44 mouse cellular contexts compared by ENCODE assay signal in the genomic region with DNA sequence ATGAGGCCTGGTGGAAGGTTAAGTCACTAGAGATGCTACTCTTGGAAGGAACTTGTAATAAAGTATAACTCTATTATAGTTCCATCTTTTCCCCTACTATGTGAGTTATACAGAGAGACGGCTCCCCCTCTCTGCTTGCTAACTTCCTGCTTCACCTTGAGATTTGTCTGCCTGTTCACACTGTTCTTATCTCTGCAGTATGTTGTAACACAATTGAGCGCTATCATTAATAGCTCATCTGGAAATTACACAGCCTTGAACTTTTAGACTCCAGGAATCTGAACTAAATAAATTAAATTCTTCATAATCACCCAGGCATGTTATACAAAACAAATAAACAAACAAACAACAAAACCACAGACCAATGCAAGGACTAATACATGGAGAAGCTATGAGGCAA. TPM values are rescaled to one million over a fixed set of nuclear protein-coding genes. Genes with fewer than 3 reads are reported as not detected.
"Had no signal": no experiment of that assay in that cellular context is flagged by ENCODE, and none has a peak within 500 bp of the region (broad histone marks: within the 10 kb centered on the region; RNA-seq: fewer than 3 reads in every experiment).

No protein-coding gene starts in this region.

- DNase-seq: left cerebral cortex, postnatal 4 days; liver; liver, embryonic 13.5 days; liver, postnatal 0 days; lung, adult 18-20 months; lung, adult 2 months; lung, embryonic 14.5 days; lung, postnatal 10 days; lung, postnatal 14 days; lung, postnatal 4 days; midbrain, embryonic 14.5 days had no signal

- H3K4me3 ChIP-seq: left cerebral cortex, adult 2 months; limb, embryonic 10.5 days; limb, embryonic 12.5 days; limb, embryonic 13.5 days; limb, embryonic 15.5 days; liver, embryonic 13.5 days; liver, embryonic 15.5 days; lung, embryonic 15.5 days; megakaryocyte, embryonic 14.5 days; midbrain, embryonic 10.5 days; midbrain, embryonic 12.5 days; midbrain, embryonic 13.5 days; midbrain, embryonic 15.5 days; myocyte; neural tube, embryonic 12.5 days had no signal

- H3K27me3 ChIP-seq: limb, embryonic 12.5 days; limb, embryonic 13.5 days; limb, embryonic 15.5 days; liver, embryonic 15.5 days; lung, embryonic 15.5 days; megakaryocyte, embryonic 14.5 days; midbrain, embryonic 12.5 days; midbrain, embryonic 13.5 days; midbrain, embryonic 15.5 days; neural tube, embryonic 12.5 days had no signal

- ATAC-seq: liver, postnatal 0 days; lung, postnatal 0 days; midbrain, embryonic 13.5 days; midbrain, embryonic 15.5 days; midbrain, embryonic 16.5 days had no signal

- H3K36me3 ChIP-seq: limb, embryonic 10.5 days; limb, embryonic 12.5 days; limb, embryonic 13.5 days; limb, embryonic 15.5 days; liver, embryonic 13.5 days; liver, embryonic 15.5 days; lung, embryonic 15.5 days; midbrain, embryonic 10.5 days; midbrain, embryonic 12.5 days; midbrain, embryonic 13.5 days; midbrain, embryonic 15.5 days; neural tube, embryonic 12.5 days had no signal

- H3K9me3 ChIP-seq: limb, embryonic 10.5 days; limb, embryonic 12.5 days; limb, embryonic 13.5 days; limb, embryonic 15.5 days; liver, embryonic 13.5 days; liver, embryonic 15.5 days; lung, embryonic 15.5 days; megakaryocyte, embryonic 14.5 days; midbrain, embryonic 10.5 days; midbrain, embryonic 12.5 days; midbrain, embryonic 13.5 days; midbrain, embryonic 15.5 days; neural tube, embryonic 12.5 days had no signal

- H3K27ac ChIP-seq: left cerebral cortex, adult 2 months; limb, embryonic 10.5 days; limb, embryonic 12.5 days; limb, embryonic 13.5 days; limb, embryonic 15.5 days; liver, embryonic 13.5 days; liver, embryonic 14.5 days; liver, embryonic 15.5 days; lung, embryonic 15.5 days; macrophage; midbrain, embryonic 10.5 days; midbrain, embryonic 12.5 days; midbrain, embryonic 13.5 days; midbrain, embryonic 15.5 days; neural tube, embryonic 12.5 days had no signal

- H3K4me2 ChIP-seq: limb, embryonic 12.5 days; limb, embryonic 13.5 days; limb, embryonic 15.5 days; liver, embryonic 11.5 days; liver, embryonic 13.5 days; liver, embryonic 15.5 days; lung, embryonic 14.5 days; lung, embryonic 15.5 days; midbrain, embryonic 11.5 days; midbrain, embryonic 12.5 days; midbrain, embryonic 13.5 days; midbrain, embryonic 15.5 days; neural tube, embryonic 12.5 days had no signal

- H3K9ac ChIP-seq: limb, embryonic 12.5 days; limb, embryonic 13.5 days; limb, embryonic 15.5 days; liver, embryonic 13.5 days; liver, embryonic 14.5 days; liver, embryonic 15.5 days; liver, postnatal 0 days; lung, embryonic 14.5 days; lung, embryonic 15.5 days; midbrain, embryonic 12.5 days; midbrain, embryonic 13.5 days; midbrain, embryonic 15.5 days; neural tube, embryonic 12.5 days had no signal

- H3K4me1 ChIP-seq: limb, embryonic 10.5 days; limb, embryonic 12.5 days; limb, embryonic 13.5 days; limb, embryonic 15.5 days; liver, embryonic 13.5 days; liver, embryonic 15.5 days; lung, embryonic 15.5 days; megakaryocyte, embryonic 14.5 days; midbrain, embryonic 10.5 days; midbrain, embryonic 12.5 days; midbrain, embryonic 13.5 days; midbrain, embryonic 15.5 days; neural tube, embryonic 12.5 days had no signal

RNA-seq across cellular contexts. Expression of gene Ces1e, which starts 16.6 kb away (rescaled TPM):
- total RNA-seq: left cerebral cortex, adult 2 months; left cerebral cortex, adult 8-10 months; left cerebral cortex, postnatal 10 days; left cerebral cortex, postnatal 14 days; left cerebral cortex, postnatal 25 days; left cerebral cortex, postnatal 36 days; left cerebral cortex, postnatal 4 days; megakaryocyte progenitor cell, adult 5-6 weeks; megakaryocyte, adult 5-6 weeks; megakaryocyte-erythroid progenitor cell, adult 5-6 weeks; midbrain, postnatal 0 days; monocyte, adult 5-6 weeks had no signal
- polyA plus RNA-seq: limb, embryonic 10.5 days; limb, embryonic 11.5 days; limb, embryonic 12.5 days; limb, embryonic 13.5 days; limb, embryonic 14.5 days; limb, embryonic 15.5 days; liver, embryonic 11.5 days; lung, embryonic 15.5 days; macrophage; midbrain, embryonic 10.5 days; midbrain, embryonic 11.5 days; midbrain, embryonic 12.5 days; midbrain, embryonic 13.5 days; midbrain, embryonic 14.5 days; midbrain, embryonic 15.5 days; midbrain, embryonic 16.5 days; midbrain, postnatal 0 days; myocyte; neural tube, embryonic 11.5 days; neural tube, embryonic 12.5 days had no signal

RNA-seq across cellular contexts. Expression of gene Ces1f, which starts 33.5 kb away (rescaled TPM):
- total RNA-seq: left cerebral cortex, adult 2 months; left cerebral cortex, postnatal 10 days; left cerebral cortex, postnatal 14 days; left cerebral cortex, postnatal 25 days; left cerebral cortex, postnatal 36 days; left cerebral cortex, postnatal 4 days; megakaryocyte progenitor cell, adult 5-6 weeks; megakaryocyte, adult 5-6 weeks; megakaryocyte-erythroid progenitor cell, adult 5-6 weeks; midbrain, postnatal 0 days; monocyte, adult 5-6 weeks had no signal
- polyA plus RNA-seq: limb, embryonic 10.5 days; limb, embryonic 11.5 days; limb, embryonic 12.5 days; limb, embryonic 13.5 days; limb, embryonic 15.5 days; liver, embryonic 11.5 days; macrophage; midbrain, embryonic 10.5 days; midbrain, embryonic 11.5 days; midbrain, embryonic 12.5 days; midbrain, embryonic 13.5 days; midbrain, embryonic 14.5 days; midbrain, embryonic 15.5 days; midbrain, embryonic 16.5 days; midbrain, postnatal 0 days; myocyte; neural tube, embryonic 11.5 days; neural tube, embryonic 12.5 days had no signal

RNA-seq across cellular contexts. Expression of gene Ces1d, which starts 48.4 kb away (rescaled TPM):
- total RNA-seq: left cerebral cortex, adult 2 months; left cerebral cortex, postnatal 10 days; left cerebral cortex, postnatal 14 days; left cerebral cortex, postnatal 25 days; left cerebral cortex, postnatal 36 days; left cerebral cortex, postnatal 4 days; megakaryocyte-erythroid progenitor cell, adult 5-6 weeks; monocyte, adult 5-6 weeks had no signal
- polyA plus RNA-seq: limb, embryonic 11.5 days; macrophage; midbrain, embryonic 10.5 days; midbrain, embryonic 11.5 days; midbrain, embryonic 14.5 days; myocyte; neural tube, embryonic 12.5 days had no signal
